ENCODE assay signal across 16 mouse cellular contexts in the genomic region with DNA sequence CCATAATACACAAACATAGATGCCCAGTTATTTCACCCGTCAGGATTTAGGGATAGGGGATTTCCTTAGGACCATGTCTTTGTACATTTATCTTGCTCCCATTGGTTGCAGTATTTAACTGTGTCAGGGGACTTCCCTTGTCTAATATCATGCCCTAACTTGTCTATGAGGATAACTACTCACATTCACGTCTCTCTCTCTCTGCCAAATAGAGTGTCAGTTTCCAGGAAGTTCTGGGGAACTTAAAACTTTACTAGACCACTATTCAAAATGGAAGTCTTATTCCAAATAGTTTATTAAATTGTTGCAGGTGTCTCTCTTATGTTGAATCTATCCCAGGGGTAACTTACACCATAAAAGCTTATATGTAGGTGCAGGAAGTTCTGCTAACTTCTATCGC.
"Had no signal": no experiment of that assay in that cellular context is flagged by ENCODE, and none has a peak within 500 bp of the region (broad histone marks: within the 10 kb centered on the region; RNA-seq: fewer than 3 reads in every experiment).

No protein-coding gene starts in this region.

- H3K27me3 ChIP-seq: neural tube, embryonic 13.5 days; neural tube, embryonic 15.5 days; stomach, embryonic 15.5 days had no signal

- H3K4me3 ChIP-seq: neural tube, embryonic 13.5 days; neural tube, embryonic 15.5 days; stomach, embryonic 15.5 days had no signal

- H3K9me3 ChIP-seq: neural tube, embryonic 13.5 days; neural tube, embryonic 15.5 days; stomach, embryonic 15.5 days had no signal

- DNase-seq: retina, postnatal 1 day; right cerebral cortex, adult 18-20 months; right cerebral cortex, postnatal 14 days; right cerebral cortex, postnatal 25 days; right cerebral cortex, postnatal 4 days; spleen, adult 18-20 months; thymus, adult 18-20 months; thymus, adult 2 months; thymus, postnatal 14 days; thymus, postnatal 25 days; thymus, postnatal 36 days; thymus, postnatal 4 days had no signal

- H3K9ac ChIP-seq: neural tube, embryonic 13.5 days; neural tube, embryonic 15.5 days; stomach, embryonic 15.5 days had no signal

- H3K4me2 ChIP-seq: neural tube, embryonic 13.5 days; neural tube, embryonic 15.5 days; stomach, embryonic 15.5 days had no signal

- H3K4me1 ChIP-seq: neural tube, embryonic 13.5 days; neural tube, embryonic 15.5 days; stomach, embryonic 15.5 days had no signal

- H3K27ac ChIP-seq: neural tube, embryonic 13.5 days; neural tube, embryonic 15.5 days; stomach, embryonic 15.5 days; stomach, postnatal 0 days had no signal
